Mouse (Mus musculus) liver, embryonic 14.5 days (tissue): ENCODE measurements around the gene Senp2. TPM values are rescaled to one million over a fixed set of nuclear protein-coding genes. Genes with fewer than 3 reads are reported as not detected.

Experiments used
- ATAC-seq: fragments of 200-750 bp; cut with Nextera tagmentation; 2 replicates; pipeline ENCODE4 v1.8.0; 2017; ENCODE audit warnings: moderate number of reproducible peaks, mild to moderate bottlenecking, moderate library complexity; ENCODE audit not compliant: insufficient read depth
- DNase-seq, 3 experiments: peaks; one replicate each; pipeline ENCODE4 v3.0.0-alpha.2; 2012 to 2013; ENCODE audit warnings: low read depth in 3 of 3, low spot score in 3 of 3
- H3K27ac ChIP-seq: fragments of 300-500 bp; sonication (generic); 2 replicates; pipeline ENCODE4 v1.5.1; 2014; ENCODE audit warnings: moderate library complexity, mild to moderate bottlenecking, control low read depth, inconsistent platforms
- H3K27me3 ChIP-seq: fragments of 300-500 bp; sonication (generic); 2 replicates; pipeline ENCODE4 v1.6.1; 2014; ENCODE audit warnings: mild to moderate bottlenecking, low read length, moderate library complexity; ENCODE audit not compliant: control insufficient read depth, insufficient read depth
- H3K36me3 ChIP-seq: fragments of 300-500 bp; sonication (generic); replicated peaks from 2 replicates; pipeline ENCODE4 v1.6.1; 2014; ENCODE audit warnings: low read depth; ENCODE audit not compliant: control insufficient read depth, insufficient read depth
- H3K4me1 ChIP-seq, 2 experiments: fragments of 200-500 bp in 1 of 2; fragments of 300-500 bp in 1 of 2; sonication (generic) in 1 of 2; replicated peaks; 2 replicates each; pipeline ENCODE4 v1.6.1; 2012 to 2014; ENCODE audit warnings: antibody characterized with exemption in 1 of 2, inconsistent platforms in 1 of 2, low read length in 1 of 2; ENCODE audit not compliant: control insufficient read depth in 2 of 2, insufficient read depth in 2 of 2
- H3K4me2 ChIP-seq: fragments of 300-500 bp; sonication (generic); 2 replicates; pipeline ENCODE4 v1.6.1; 2014; ENCODE audit warnings: low read depth, mild to moderate bottlenecking, control low read depth, moderate library complexity
- H3K4me3 ChIP-seq, 2 experiments: fragments of 200-500 bp in 1 of 2; fragments of 300-500 bp in 1 of 2; sonication (generic) in 1 of 2; 2 replicates each; pipeline ENCODE4 v1.5.1; 2012 to 2014; ENCODE audit warnings: low read depth in 2 of 2, low read length in 2 of 2, mild to moderate bottlenecking in 2 of 2, control low read depth in 1 of 2, inconsistent platforms in 1 of 2, moderate library complexity in 1 of 2; ENCODE audit not compliant: insufficient read depth in 1 of 2
- H3K9ac ChIP-seq: fragments of 300-500 bp; sonication (generic); replicated peaks from 2 replicates; pipeline ENCODE4 v1.6.1; 2014; ENCODE audit warnings: mild to moderate bottlenecking, control low read depth, moderate library complexity
- H3K9me3 ChIP-seq: fragments of 300-500 bp; sonication (generic); 2 replicates; pipeline ENCODE4 v1.6.1; 2016; ENCODE audit warnings: low read length, mixed read lengths; ENCODE audit not compliant: control insufficient read depth
- CTCF ChIP-seq: IDR thresholded peaks from 2 replicates; pipeline ENCODE4 v1.5.1; 2016; ENCODE audit warnings: antibody characterized with exemption, low read depth, control low read depth
- EP300 ChIP-seq: IDR thresholded peaks from 2 replicates; pipeline ENCODE4 v1.6.1; 2016; ENCODE audit warnings: antibody characterized with exemption, low read depth
- WGBS: fragments of 180-500 bp; shearing (Covaris S2); extraction: QIAGEN DNeasy Blood & Tissue Kit; methylation state at CpG from one replicate; pipeline ENCODE4 v1.1.7; 2014; ENCODE audit not compliant: insufficient replicate concordance; 5-methylcytosine and 5-hydroxymethylcytosine counted together
- polyA plus RNA-seq, 2 experiments: library from polyadenylated mRNA; depleted of rRNA in 1 of 2; stranded (reverse) in 1 of 2; unstranded in 1 of 2; fragments of >200 nt; fragmentation: Nextera tagmentation in 1 of 2; extraction: Ambion mirVana in 1 of 2; gene quantifications; 2 replicates each; pipeline versions ENCODE4 v1.2.1 to v1.2.3; 2012 to 2014

Gene Senp2
- polyA plus RNA-seq, 2 experiments = 20.0 to 37.2 TPM

- Histone ChIP-seq H3K27ac (no peak overlapping the region), H3K9me3 (no peaks in the 10 kb centered on the region), H3K4me3 (no peak overlapping the region), H3K9ac (no peak overlapping the region), H3K4me1 (no peaks in the 10 kb centered on the region), H3K27me3 (no peaks in the 10 kb centered on the region), H3K36me3 (no peaks in the 10 kb centered on the region), H3K4me2 (no peak overlapping the region)
- no peak for DNase-seq
- WGBS = 18% methylated on average over 4 of the region's 4 CpGs
- TF ChIP-seq EP300 (no peak), CTCF (no peak)
- no peak for ATAC-seq
These were observed 53.0 kb downstream of the Senp2 start for GRCm38 (mm10) chr16:22062284-22062683.

DNA sequence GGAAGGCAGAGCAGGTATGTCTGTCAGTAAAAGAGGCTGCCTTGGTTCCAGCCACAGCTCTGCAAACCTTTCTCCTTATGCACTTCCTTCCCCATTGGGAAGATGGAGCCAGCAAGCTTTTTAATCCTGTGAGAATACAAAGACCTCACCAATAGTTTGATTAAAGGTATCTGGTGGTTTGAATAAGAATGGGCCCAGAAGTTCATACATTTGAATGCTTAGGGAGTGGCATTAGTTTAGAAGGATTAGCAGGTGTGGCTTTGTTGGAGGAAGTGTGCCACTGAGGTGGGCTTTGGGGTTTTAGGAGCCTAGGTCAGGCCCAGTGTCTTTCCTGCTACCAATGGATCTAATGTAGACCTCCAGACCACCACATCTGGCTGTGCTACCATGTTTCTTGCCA is 56.3 kb downstream of the Senp2 start:
- no peak for ATAC-seq
- H3K4me2 ChIP-seq = no peak overlapping the region
- no peaks in the 10 kb centered on the region for H3K4me1 ChIP-seq
- H3K27me3 ChIP-seq = no peaks in the 10 kb centered on the region
- H3K4me3 ChIP-seq = no peak overlapping the region
- no peaks in the 10 kb centered on the region for H3K9me3 ChIP-seq
- no peaks in the 10 kb centered on the region for H3K36me3 ChIP-seq
- H3K27ac ChIP-seq = no peak overlapping the region
- TF ChIP-seq EP300 (no peak), CTCF (no peak)
- H3K9ac ChIP-seq = no peak overlapping the region
- no peak for DNase-seq

GRCm38 (mm10) chr16:22067406-22067805 is 58.1 kb downstream of the Senp2 start:
- Histone ChIP-seq H3K27ac (no peak overlapping the region), H3K27me3 (no peaks in the 10 kb centered on the region), H3K9ac (no peak overlapping the region), H3K9me3 (no peaks in the 10 kb centered on the region), H3K4me1 (no peaks in the 10 kb centered on the region), H3K36me3 (no peaks in the 10 kb centered on the region), H3K4me2 (no peak overlapping the region), H3K4me3 (no peak overlapping the region)
- no peak for TF ChIP-seq CTCF
- no peak for TF ChIP-seq EP300
- 87% methylated on average over 8 of the region's 8 CpGs for WGBS
- no peak for DNase-seq
- no peak for ATAC-seq

DNA sequence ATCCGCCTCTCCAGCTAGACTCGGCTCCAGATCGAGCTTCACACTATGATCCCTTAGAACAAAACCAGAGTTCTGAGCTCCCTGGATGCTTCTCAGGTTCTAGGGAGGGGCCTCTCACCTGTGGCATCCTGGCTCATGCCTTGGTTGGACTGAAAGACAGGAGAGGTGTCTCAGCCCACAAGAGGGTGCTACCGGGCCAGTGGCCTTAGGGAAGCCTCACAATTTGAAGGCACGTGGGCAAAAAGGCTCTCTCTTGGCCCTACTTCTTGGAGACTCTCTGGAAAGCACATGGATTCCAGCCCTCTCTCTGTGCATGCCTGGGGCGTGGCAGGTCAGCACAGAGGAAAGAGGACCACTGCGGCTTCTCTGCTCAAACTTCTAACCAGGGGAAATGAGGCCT is 62.1 kb downstream of the Senp2 start:
- DNase-seq = no peak
- no peak for TF ChIP-seq EP300
- TF ChIP-seq CTCF = peak; percentile 31; the same call in 1 of the 2 replicates
- Histone ChIP-seq H3K4me2 (no peak overlapping the region), H3K9ac (no peak overlapping the region), H3K27ac (no peak overlapping the region), H3K4me3 (no peak overlapping the region), H3K4me1 (no peaks in the 10 kb centered on the region), H3K27me3 (no peaks in the 10 kb centered on the region), H3K9me3 (no peaks in the 10 kb centered on the region), H3K36me3 (no peaks in the 10 kb centered on the region)
- WGBS = 81% methylated on average over 7 of the region's 7 CpGs
- ATAC-seq = no peak

DNA sequence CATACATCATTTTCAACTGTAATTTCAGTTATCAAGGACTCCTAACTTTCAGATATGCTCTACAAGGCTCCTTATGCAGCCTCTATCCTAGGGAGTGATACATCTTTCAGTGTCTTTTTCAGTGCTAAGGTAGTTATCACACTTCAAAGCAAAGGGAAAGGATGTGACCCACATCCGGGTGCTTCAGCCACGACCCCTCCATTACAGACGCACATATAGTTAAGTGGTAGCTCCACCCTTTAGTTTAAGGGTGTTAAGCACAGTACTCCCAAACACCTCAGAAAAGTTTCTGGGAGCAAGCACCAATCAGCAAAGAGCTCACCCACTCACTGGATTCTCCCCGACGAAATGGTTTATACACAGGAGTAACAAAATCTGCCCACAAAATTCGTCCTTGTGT is 65.8 kb downstream of the Senp2 start:
- Histone ChIP-seq H3K36me3 (no peaks in the 10 kb centered on the region; the same call in 1 of the 2 replicates), H3K9ac (no peak overlapping the region), H3K9me3 (no peaks in the 10 kb centered on the region), H3K27ac (no peak overlapping the region), H3K4me2 (no peak overlapping the region), H3K4me1 (no peaks in the 10 kb centered on the region), H3K4me3 (no peak overlapping the region), H3K27me3 (no peaks in the 10 kb centered on the region)
- DNase-seq (no peak), ATAC-seq (no peak)
- TF ChIP-seq EP300 (no peak), CTCF (no peak)
- 68% methylated on average over 6 of the region's 6 CpGs for WGBS
